Mouse (Mus musculus) CH12.LX (cell line): Measurements from ENCODE around the gene Sergef. TPM values are rescaled to one million over a fixed set of nuclear protein-coding genes. Genes with fewer than 3 reads are reported as not detected.

Experiments used
- DNase-seq: peaks from one replicate; pipeline ENCODE4 v3.0.0-alpha.2; 2013; ENCODE audit errors: extremely low read depth
- H3K27ac ChIP-seq: 2 replicates; pipeline ENCODE4 v1.5.1; 2012; ENCODE audit warnings: low read depth, mild to moderate bottlenecking, control low read depth, moderate library complexity; ENCODE audit not compliant: insufficient read depth
- H3K27me3 ChIP-seq: replicated peaks from 2 replicates; pipeline ENCODE3; 2012; ENCODE audit warnings: inconsistent platforms
- H3K36me3 ChIP-seq, 2 experiments: replicated peaks in 1 of 2; 2 replicates each; pipeline versions ENCODE3 to v1.6.1; 2012; ENCODE audit warnings: inconsistent platforms in 1 of 2, low read length in 1 of 2, mild to moderate bottlenecking in 1 of 2, mixed read lengths in 1 of 2, moderate library complexity in 1 of 2; ENCODE audit not compliant: control insufficient read depth in 1 of 2, insufficient read depth in 1 of 2
- H3K4me1 ChIP-seq, 2 experiments: 2 replicates each; pipeline ENCODE4 v1.6.1; 2012; ENCODE audit warnings: inconsistent platforms in 1 of 2, moderate library complexity in 1 of 2; ENCODE audit not compliant: insufficient read depth in 2 of 2, control insufficient read depth in 1 of 2
- H3K4me2 ChIP-seq: 2 replicates; pipeline ENCODE4 v1.6.1; 2012; ENCODE audit warnings: low read depth, mild to moderate bottlenecking, control low read depth; ENCODE audit not compliant: poor library complexity, insufficient read depth, severe bottlenecking
- H3K4me3 ChIP-seq, 3 experiments: fragments of 150-350 bp in 1 of 3; sonication (generic) in 1 of 3; replicated peaks in 1 of 3; 2 replicates each; pipeline versions ENCODE3 to v1.5.1; 2011 to 2012; ENCODE audit warnings: low read depth in 2 of 3, low read length in 2 of 3, mild to moderate bottlenecking in 2 of 3, moderate library complexity in 2 of 3, control low read depth in 1 of 3, improper control_type of control experiment in 1 of 3, inconsistent platforms in 1 of 3, mixed read lengths in 1 of 3; ENCODE audit not compliant: poor library complexity in 1 of 3
- H3K79me2 ChIP-seq: replicated peaks from 2 replicates; pipeline ENCODE4 v1.6.1; 2012; ENCODE audit warnings: mild to moderate bottlenecking, moderate library complexity; ENCODE audit not compliant: control insufficient read depth, poor library complexity, insufficient read depth, severe bottlenecking; ENCODE audit errors: extremely low read depth
- H3K9ac ChIP-seq: 2 replicates; pipeline ENCODE4 v1.6.1; 2012; ENCODE audit warnings: low read depth, mild to moderate bottlenecking, control low read depth, moderate library complexity; ENCODE audit not compliant: insufficient read depth
- H3K9me3 ChIP-seq: replicated peaks from 2 replicates; pipeline ENCODE3; 2012; ENCODE audit warnings: low read length, inconsistent platforms, mixed read lengths
- CHD1 ChIP-seq: IDR thresholded peaks from 2 replicates; pipeline ENCODE4 v1.6.1; 2012; ENCODE audit warnings: low read depth, low read length, improper control_type of control experiment, inconsistent platforms
- ETS1 ChIP-seq: conservative IDR thresholded peaks from 2 replicates; pipeline ENCODE4 v1.6.1; 2012; ENCODE audit warnings: low read depth, mild to moderate bottlenecking, inconsistent platforms, low read length, improper control_type of control experiment, moderate library complexity
- HCFC1 ChIP-seq: IDR thresholded peaks from 2 replicates; pipeline ENCODE4 v1.6.1; 2012; ENCODE audit warnings: low read depth, mild to moderate bottlenecking, inconsistent platforms, low read length, improper control_type of control experiment
- IRF4 ChIP-seq: IDR thresholded peaks from 2 replicates; pipeline ENCODE4 v1.6.1; 2014; ENCODE audit warnings: low read depth, mild to moderate bottlenecking, inconsistent platforms, low read length, improper control_type of control experiment
- MAX ChIP-seq: IDR thresholded peaks from 2 replicates; pipeline ENCODE4 v1.6.1; 2011; ENCODE audit warnings: low read length, improper control_type of control experiment
- MYC ChIP-seq: IDR thresholded peaks from 2 replicates; pipeline ENCODE4 v1.6.1; 2011; ENCODE audit warnings: low read depth, mild to moderate bottlenecking, improper control_type of control experiment, low read length
- NELFE ChIP-seq: IDR thresholded peaks from 2 replicates; pipeline ENCODE4 v1.6.1; 2011; ENCODE audit warnings: low read depth, low read length, improper control_type of control experiment
- NRF1 ChIP-seq: IDR thresholded peaks from 2 replicates; pipeline ENCODE4 v1.6.1; 2014; ENCODE audit warnings: low read depth, mild to moderate bottlenecking, inconsistent platforms, low read length, improper control_type of control experiment, moderate library complexity
- PAX5 ChIP-seq: IDR thresholded peaks from 2 replicates; pipeline ENCODE4 v1.6.1; 2012; ENCODE audit warnings: low read length, inconsistent platforms, mixed read lengths
- POLR2AphosphoS2 ChIP-seq: IDR thresholded peaks from 2 replicates; pipeline ENCODE4 v1.6.1; 2011; ENCODE audit warnings: low read depth, low read length, improper control_type of control experiment
- RCOR1 ChIP-seq: conservative IDR thresholded peaks from 2 replicates; pipeline ENCODE4 v1.6.1; 2012; ENCODE audit warnings: low read depth, mild to moderate bottlenecking, inconsistent platforms, low read length, improper control_type of control experiment
- TBP ChIP-seq: conservative IDR thresholded peaks from 2 replicates; pipeline ENCODE4 v1.6.1; 2011; ENCODE audit warnings: low read depth, low read length, improper control_type of control experiment
- TCF12 ChIP-seq: IDR thresholded peaks from 2 replicates; pipeline ENCODE4 v1.6.1; 2014; ENCODE audit warnings: low read depth, mild to moderate bottlenecking, inconsistent platforms, low read length, improper control_type of control experiment
- UBTF ChIP-seq: IDR thresholded peaks from 2 replicates; pipeline ENCODE4 v1.6.1; 2012; ENCODE audit warnings: low read depth, mild to moderate bottlenecking, inconsistent platforms, low read length, improper control_type of control experiment, moderate library complexity
- USF2 ChIP-seq: conservative IDR thresholded peaks from 2 replicates; pipeline ENCODE4 v1.6.1; 2011; ENCODE audit warnings: low read depth, low read length, improper control_type of control experiment
- ZC3H11A ChIP-seq: IDR thresholded peaks from 2 replicates; pipeline ENCODE4 v1.6.1; 2012; ENCODE audit warnings: low read depth, mild to moderate bottlenecking, inconsistent platforms, low read length, improper control_type of control experiment
- ZKSCAN1 ChIP-seq: IDR thresholded peaks from 2 replicates; pipeline ENCODE4 v1.6.1; 2012; ENCODE audit warnings: low read depth, inconsistent platforms, low read length, improper control_type of control experiment, borderline replicate concordance
- dilution Hi-C: fragments of 300-500 bp; cut with MboI; formaldehyde crosslinking; loops from 2 replicates; pipeline ENCODE4 v1.14.3; 2020; ENCODE audit warnings: low sequenced_read_pairs; ENCODE audit not compliant: extremely low pct_unique_long_range_greater_than_20kb, extremely low pct_ligation_motif_present
- in situ Hi-C: fragments of 300-500 bp; cut with MboI; formaldehyde crosslinking; loops from 3 replicates; pipeline ENCODE4 v1.14.3; 2019; ENCODE audit warnings: low sequenced_read_pairs, low pct_ligation_motif_present, low pct_unique_long_range_greater_than_20kb, mixed read lengths
- polyA plus RNA-seq: library from polyadenylated mRNA; unstranded; fragments of >175 nt; gene quantifications from 2 replicates; pipeline ENCODE4 v1.2.1, GENCODE M21; 2012; ENCODE audit warnings: low read depth; ENCODE audit not compliant: insufficient read length
- total RNA-seq, 2 experiments: library from RNA; depleted of rRNA; stranded (reverse); fragments of 300-350 nt in 1 of 2; fragments of >200 nt in 1 of 2; gene quantifications; 2 replicates each; pipeline ENCODE4 v1.2.3; 2012 to 2014

The Sergef gene
- total and polyA plus RNA-seq, 3 experiments, result 13.0 to 18.0 (median 14.1) TPM

DNA sequence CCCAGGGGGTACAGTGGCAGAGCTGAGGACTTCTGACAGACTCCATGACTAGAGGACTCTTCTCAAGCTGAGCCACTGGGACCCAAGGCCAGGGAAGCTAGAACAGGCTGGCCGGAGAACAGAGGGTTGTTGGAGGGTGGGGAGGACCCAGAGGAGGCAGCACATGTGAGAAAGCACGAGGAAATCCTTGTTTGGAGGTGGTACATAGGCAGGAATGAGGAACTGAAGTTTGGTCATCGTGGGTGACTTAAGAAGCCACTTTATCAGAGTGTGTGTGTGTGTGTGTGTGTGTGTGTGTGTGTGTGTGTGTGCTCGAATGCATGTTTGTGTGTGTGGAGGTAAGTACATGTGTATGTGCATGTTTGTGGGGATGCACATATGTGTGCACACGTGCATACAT, 108.3 kb downstream of the Sergef start:
- Histone ChIP-seq H3K27ac (no peak overlapping the region), H3K4me3 (no peak overlapping the region), H3K27me3 (no peaks in the 10 kb centered on the region), H3K4me2 (no peak overlapping the region), H3K9ac (no peak overlapping the region), H3K36me3 (peaks cover 0 to 24% of the 10 kb centered on the region in 2 experiments), H3K4me1 (peaks cover 14 to 37% of the 10 kb centered on the region in 2 experiments), H3K9me3 (no peaks in the 10 kb centered on the region), H3K79me2 (no peaks in the 10 kb centered on the region)
- in situ Hi-C loops (no loop called here), dilution Hi-C loops (no loop called here)
- no peak for DNase-seq
- TF ChIP-seq TCF12 (no peak), TBP (no peak)

DNA sequence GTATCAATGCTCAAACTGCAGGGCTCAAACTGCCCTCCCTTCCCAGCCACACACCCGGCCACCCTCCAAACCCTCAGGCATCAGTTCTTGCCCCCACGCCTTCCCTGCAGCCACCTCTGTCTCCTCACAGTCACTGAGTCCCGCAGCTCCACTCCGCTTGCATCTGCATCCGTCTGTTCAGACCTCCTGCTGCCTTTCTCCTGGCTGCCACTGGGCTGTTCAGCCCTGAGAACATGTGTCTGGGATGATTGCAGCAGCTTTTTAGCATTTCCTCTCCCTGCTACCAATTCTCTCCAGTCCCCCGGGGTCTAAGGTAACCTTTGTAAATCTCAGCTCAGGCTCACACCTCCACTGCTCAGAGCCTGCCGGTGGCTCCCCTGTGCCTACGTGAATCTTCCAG, 109.7 kb downstream of the Sergef start:
- no peak overlapping the region for H3K9ac ChIP-seq
- no peak overlapping the region for H3K27ac ChIP-seq
- no peak overlapping the region for H3K4me3 ChIP-seq
- H3K9me3 ChIP-seq, result no peaks in the 10 kb centered on the region
- H3K79me2 ChIP-seq, result no peaks in the 10 kb centered on the region
- H3K4me2 ChIP-seq, result no peak overlapping the region
- dilution Hi-C loops, result no loop called here
- peaks cover 8 to 29% of the 10 kb centered on the region in 2 experiments for H3K4me1 ChIP-seq
- in situ Hi-C loops, result no loop called here
- peaks cover 0 to 22% of the 10 kb centered on the region in 2 experiments for H3K36me3 ChIP-seq
- DNase-seq, result no peak
- TF ChIP-seq ZKSCAN1, result no peak
- no peak for TF ChIP-seq POLR2AphosphoS2
- TF ChIP-seq IRF4, result no peak
- no peak for TF ChIP-seq CHD1
- no peak for TF ChIP-seq MYC
- no peak for TF ChIP-seq NRF1
- no peak for TF ChIP-seq PAX5
- no peak for TF ChIP-seq ETS1
- TF ChIP-seq USF2, result no peak
- no peak for TF ChIP-seq NELFE
- no peak for TF ChIP-seq RCOR1
- TF ChIP-seq MAX, result no peak
- TF ChIP-seq UBTF, result no peak
- TF ChIP-seq ZC3H11A, result no peak
- no peak for TF ChIP-seq HCFC1
- TF ChIP-seq, all 38 proteins: peak for 0
- no peaks in the 10 kb centered on the region for H3K27me3 ChIP-seq
